Mouse (Mus musculus) bone marrow, adult 2 months (tissue): ENCODE results near the gene Cdhr3.

ENCODE experiments used
- CTCF ChIP-seq: fragments of 200-500 bp; IDR thresholded peaks from 2 replicates; pipeline ENCODE4 v1.5.1; 2011; ENCODE audit warnings: low read length, control low read depth; ENCODE audit not compliant: control insufficient read depth, insufficient read depth
- POLR2A ChIP-seq: fragments of 200-500 bp; IDR thresholded peaks from 2 replicates; pipeline ENCODE4 v1.6.1; 2011; ENCODE audit warnings: low read depth, mild to moderate bottlenecking, control low read depth, low read length, borderline replicate concordance; ENCODE audit not compliant: control insufficient read depth

- TF ChIP-seq POLR2A (no peak), CTCF (no peak)
Observed at GRCm38 (mm10) chr12:33130401-33130800, 37.7 kb upstream of the Cdhr3 start.
